Mouse (Mus musculus) ovary, postnatal 14 days (tissue): ENCODE results near the gene Mtcl1.

Source experiments
- DNase-seq: peaks from one replicate; pipeline ENCODE4 v3.0.0; 2022; ENCODE audit warnings: low spot score

The Mtcl1 gene

GRCm38 (mm10) chr17:66407833-66408232, 41.7 kb downstream of the Mtcl1 start:
- no peak for DNase-seq

DNA sequence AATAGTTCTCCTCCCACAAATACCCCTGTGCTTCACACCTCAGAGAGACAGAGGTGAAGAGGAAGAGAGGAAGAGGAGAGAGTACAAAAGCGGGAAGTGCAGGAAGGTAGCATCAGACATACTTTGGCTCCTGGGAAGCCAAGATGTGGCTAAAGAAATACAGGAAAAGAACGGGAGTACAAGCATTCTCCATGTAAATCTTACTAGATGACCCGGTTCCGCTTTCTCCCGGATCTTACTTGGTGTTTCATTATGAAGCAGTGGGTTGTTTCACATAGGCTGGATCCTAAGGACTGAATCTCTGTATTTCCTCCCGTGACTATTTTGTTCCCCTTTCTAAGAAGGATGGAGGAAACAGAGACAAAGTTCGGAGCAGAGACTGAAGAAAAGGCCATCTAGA, 43.9 kb downstream of the Mtcl1 start:
- DNase-seq, result no peak

- DNase-seq, result peak; percentile 22
Observed at GRCm38 (mm10) chr17:66404883-66405590, 44.5 kb downstream of the Mtcl1 start.

DNA sequence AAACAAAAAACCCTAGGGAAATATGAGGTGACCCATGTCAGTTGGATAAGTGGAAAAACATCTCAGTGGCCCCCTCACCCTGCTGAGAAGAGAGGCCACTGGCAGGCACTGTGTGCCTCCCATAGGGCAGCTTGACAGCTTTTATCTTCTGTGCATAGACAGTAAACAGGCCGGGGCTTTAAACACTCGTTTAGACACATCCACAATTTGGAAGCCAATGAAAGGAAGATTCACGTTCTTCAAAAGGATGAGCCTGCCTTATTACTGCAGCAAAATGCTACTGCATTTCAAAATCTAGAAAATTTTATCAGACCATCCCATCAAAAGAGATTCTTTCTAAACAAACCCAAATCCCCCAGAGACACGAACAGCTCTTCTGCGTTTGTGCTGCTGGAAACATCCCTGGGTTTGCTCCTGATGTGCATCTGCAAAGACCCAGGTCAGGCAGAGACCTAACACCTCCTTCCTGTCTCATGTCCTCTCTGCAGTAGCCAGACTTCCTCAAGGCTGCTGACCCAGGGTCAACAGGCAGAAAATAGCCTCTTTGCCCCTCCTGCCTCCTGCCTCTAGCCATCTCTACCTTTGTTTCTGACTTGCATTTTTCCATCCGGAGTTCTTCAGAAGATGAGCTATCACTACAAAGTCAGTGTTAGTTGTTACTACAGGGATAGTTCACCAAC, 46.6 kb downstream of the Mtcl1 start:
- DNase-seq, result no peak

DNA sequence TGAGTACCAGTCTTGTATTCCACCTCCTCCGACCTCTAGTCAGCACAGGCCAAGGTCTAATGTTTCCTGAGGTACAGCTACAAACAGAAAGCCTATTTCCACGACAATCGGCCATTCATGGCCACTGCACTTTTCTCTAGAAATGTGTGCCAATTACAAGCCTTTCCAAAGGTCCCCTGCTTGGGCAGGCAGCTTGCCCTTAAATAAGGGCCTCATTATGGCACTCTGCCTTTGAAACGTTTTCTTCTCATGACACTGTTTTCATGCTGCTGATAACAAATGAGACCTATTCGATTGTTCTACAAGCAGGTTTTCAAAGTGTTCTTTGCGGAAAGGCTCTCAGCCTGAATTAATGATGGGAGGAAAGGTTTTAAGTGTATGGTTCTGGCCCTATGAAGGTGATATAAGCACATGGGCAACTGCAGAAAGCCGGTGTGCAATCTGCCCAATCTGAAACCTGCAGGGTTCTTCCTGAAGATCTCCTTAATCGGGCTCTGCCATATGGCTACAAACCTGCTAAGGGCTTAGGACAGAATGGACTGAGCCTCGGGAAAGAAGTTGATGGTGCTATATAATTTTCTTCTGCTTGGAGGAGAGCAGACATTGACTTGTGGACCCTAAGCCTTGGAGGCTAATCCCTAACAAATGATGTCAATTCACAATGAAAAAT, 47.8 kb downstream of the Mtcl1 start:
- no peak for DNase-seq

- DNase-seq, result no peak
Observed at GRCm38 (mm10) chr17:66399780-66400179, 49.8 kb downstream of the Mtcl1 start.

GRCm38 (mm10) chr17:66394571-66394970, 55.0 kb downstream of the Mtcl1 start:
- DNase-seq, result no peak

DNA sequence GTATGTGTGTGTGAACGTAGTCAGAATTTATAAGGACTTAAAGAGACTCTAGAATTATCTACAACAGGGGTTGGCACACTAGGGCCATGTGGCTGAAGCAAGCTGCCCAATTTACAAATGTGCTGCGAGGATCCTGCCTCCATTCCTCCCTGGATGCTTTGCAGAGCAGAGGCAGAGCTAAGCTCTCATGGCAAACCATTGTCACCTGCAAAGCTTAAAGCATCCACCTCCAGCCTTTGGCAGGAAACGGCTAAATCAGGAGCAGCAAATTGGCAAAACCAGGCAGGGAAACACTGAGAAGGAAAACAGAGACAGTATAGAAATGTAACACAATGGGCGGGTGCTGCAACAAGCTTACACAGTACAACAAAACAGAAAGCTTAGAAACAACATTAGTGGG, 61.2 kb downstream of the Mtcl1 start:
- no peak for DNase-seq

- no peak for DNase-seq
Observed at GRCm38 (mm10) chr17:66381338-66381737, 68.2 kb downstream of the Mtcl1 start.

DNA sequence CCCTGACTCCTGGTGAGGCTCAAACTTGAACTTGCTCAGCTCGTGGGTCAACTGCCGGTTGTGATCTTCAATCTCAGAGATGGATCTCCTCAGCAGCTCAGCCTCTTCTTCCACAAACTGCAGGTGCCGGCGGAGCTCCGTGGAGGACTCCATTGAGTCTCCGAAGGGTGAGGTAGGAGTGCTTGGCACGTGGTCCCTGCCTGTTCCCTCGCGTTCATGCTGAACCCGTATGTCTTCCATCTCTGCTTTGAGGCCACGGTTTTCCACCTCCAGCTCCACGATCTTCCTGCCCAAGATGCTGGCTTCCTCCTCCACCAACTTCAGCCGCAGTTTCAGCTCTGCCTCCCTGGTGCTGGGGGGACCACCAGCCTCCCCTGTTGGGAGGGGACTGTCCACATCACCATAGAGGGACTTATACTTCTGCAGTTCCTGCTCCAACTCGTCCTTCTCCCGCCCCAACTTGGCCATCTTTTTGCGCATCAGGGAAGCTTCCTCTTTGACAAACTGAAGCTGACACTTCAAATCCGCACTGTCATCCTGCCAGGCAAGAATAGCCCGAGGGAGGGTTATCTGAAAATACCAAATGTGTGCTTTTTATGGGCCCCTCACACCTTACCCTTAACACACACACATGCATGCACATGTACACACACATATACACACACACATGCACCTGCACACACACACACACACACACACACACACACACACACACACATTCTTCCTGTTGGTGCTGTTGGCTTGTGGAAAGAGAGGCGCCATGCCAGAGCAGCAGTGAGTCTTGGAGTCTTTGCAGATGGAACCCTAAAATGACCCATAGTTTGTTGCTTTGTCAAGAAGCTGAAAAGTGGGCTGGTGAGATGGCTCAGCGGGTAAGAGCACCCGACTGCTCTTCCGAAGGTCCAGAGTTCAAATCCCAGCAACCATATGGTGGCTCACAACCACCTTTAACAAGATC, 69.4 kb downstream of the Mtcl1 start:
- no peak for DNase-seq

DNA sequence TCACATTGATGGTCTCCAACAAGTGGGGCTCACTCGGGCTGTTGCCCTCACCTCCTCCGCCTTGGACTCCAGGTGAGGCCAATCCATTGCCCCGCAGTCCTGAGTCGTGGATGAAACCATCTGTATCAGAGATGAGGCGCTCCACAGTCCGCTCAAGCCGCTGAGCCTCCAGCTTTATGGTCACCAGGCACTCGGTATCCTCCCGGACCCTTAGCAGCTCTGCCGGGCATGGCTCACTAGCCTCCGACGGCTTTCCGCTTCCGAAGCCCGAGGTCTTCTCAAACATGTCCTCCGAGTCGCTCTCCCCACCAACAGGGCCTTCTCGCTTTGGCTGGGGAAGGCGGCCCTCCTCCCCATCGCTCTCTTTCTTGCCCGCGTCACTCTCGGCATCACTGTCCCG, 70.2 kb downstream of the Mtcl1 start:
- DNase-seq, result no peak

GRCm38 (mm10) chr17:66378127-66378526, 71.4 kb downstream of the Mtcl1 start:
- DNase-seq, result no peak

DNA sequence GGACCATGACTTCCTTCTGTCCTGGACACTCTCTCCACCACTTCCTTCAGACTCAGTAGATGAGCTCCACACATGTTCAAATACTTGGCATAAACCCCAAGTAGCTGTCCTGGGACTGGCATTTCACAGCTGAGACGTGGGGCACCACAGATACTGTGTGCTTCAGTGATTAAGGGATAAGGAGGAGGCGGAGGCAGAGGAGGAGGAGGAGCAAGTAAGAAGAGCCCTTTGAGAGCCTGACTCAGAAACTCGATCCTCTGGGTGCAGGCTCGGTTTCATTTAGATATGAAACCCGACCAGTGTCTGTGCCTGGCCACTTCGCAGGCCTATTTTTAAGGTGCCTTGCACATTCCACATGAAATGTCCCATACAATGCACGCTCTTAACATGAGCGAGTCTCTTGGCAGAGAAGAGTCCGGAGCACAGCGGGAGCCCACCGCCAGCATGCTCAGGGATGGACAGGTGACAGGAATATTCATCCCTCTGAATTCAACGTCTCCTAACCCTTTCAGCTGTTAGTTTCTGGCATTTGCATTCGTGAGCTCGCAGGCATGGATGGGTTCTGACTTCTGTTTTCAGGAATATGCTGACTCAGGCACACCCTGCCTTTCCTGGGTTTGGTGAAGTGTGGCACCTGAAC, 74.8 kb downstream of the Mtcl1 start:
- DNase-seq, result no peak

- DNase-seq, result no peak
Observed at GRCm38 (mm10) chr17:66370867-66371266, 78.7 kb downstream of the Mtcl1 start.

GRCm38 (mm10) chr17:66369777-66370176, 79.8 kb downstream of the Mtcl1 start:
- no peak for DNase-seq

DNA sequence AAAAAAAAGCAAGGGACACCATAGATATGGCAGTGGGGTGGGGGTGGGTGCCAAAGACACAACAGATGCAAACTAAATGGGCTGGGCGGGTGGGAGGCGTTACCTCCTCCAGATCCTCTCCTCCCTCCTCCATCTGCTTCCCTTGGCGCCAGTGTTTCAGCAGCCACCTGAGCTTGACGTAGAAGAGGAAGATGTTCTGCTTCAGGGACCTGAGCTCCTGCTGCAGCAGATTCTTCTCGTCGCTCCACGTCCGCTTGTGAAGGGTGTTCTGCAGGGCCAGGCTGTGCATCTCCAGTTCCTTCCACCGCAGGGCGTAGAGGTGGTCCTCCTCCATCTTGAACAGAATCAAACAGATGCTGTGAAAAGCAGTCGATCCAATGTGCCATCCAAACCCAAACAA, 81.4 kb downstream of the Mtcl1 start:
- no peak for DNase-seq

DNA sequence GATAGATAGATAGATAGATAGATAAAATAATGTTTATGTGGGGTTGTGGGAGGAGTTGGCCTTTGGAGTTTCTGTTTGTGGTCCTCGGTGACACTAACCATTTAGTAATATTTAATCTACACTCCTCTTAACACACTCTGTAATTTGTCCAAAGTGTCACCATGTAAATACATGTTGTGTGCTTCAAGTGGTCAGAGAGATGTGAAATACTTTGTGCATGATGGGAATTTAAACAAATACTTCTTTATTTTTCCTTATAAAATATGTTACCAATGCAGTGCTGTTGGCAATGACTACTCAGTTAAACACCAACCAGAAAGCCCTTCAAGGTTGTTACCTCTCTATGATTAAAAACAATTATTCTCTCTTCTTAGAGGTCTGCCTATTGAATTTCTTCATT, 83.9 kb downstream of the Mtcl1 start:
- DNase-seq, result no peak

- no peak for DNase-seq
Observed at GRCm38 (mm10) chr17:66365293-66365642, 84.3 kb downstream of the Mtcl1 start.

DNA sequence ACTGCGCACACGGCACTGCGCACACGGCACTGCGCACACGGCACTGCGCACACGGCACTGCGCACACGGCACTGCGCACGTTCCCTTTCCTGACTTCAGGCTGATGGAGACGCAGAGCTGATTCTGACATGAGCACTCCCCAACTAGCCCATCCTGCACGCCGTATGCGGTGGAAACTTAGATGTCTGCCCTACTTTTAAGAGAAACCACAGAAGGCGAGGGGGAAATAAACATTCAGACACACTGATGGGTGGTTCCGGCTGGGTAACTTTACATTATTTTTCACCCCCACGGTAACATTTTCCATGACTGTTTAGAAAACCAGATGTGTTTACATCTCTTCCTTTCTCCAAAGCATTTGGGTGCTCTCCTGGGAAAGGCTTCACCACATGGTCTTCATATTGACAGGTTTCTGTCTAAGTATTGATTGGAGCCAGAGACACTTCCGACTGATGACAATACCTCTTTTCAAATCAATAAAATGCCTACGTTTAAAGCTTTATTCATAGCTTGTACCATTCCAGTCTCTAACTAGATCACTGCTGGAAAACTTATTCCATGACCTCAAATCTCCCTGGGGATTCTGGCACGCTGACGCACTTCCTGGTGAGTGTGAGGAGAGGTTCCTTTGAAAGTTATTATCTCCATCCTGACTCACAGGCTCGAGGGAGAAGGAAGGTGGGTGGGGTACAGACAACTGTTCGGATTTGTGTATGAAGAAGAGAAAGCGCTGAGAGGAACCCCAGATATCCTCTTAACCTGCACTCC, 84.8 kb downstream of the Mtcl1 start:
- DNase-seq, result no peak

GRCm38 (mm10) chr17:66363852-66364524, 85.6 kb downstream of the Mtcl1 start:
- DNase-seq, result no peak
